Mouse (Mus musculus): ENCODE measurements around the gene Tpm1. TPM values are rescaled to one million over a fixed set of nuclear protein-coding genes. Genes with fewer than 3 reads are reported as not detected.
A peak's percentile ranks its signal among the peaks of the same experiment; 100 is the strongest.

Gene Tpm1
- total RNA-seq, 1 experiment, result 860 TPM

GRCm38 (mm10) chr9:66999698-67000097 lies 49.5 kb downstream of the Tpm1 start:
- in situ Hi-C loops (cut with MboI; ENCODE audit: low sequenced_read_pairs in 2 of 2, unreplicated experiment in 2 of 2), result no loop called here

GRCm38 (mm10) chr9:66991750-66992410 lies 57.3 kb downstream of the Tpm1 start:
- in situ Hi-C loops (cut with MboI; ENCODE audit: low sequenced_read_pairs in 2 of 2, unreplicated experiment in 2 of 2), result no loop called here
- H3K4me1 ChIP-seq (ENCODE audit: control insufficient read depth in 2 of 2, insufficient read depth in 2 of 2, low read length in 2 of 2, poor library complexity in 1 of 2), result 0 out of 4 replicates have a peak, but pooled peaks cover 0 to 2% of the 10 kb centered on the region in 2 experiments
- no peak overlapping the region for H3K27ac ChIP-seq (ENCODE audit: insufficient read depth, low read depth, low read length, poor library complexity, severe bottlenecking)
- H3K4me3 ChIP-seq (ENCODE audit: insufficient read depth in 1 of 2, low read depth in 1 of 2, low read length in 2 of 2, poor library complexity in 1 of 2, severe bottlenecking in 1 of 2), result no peak overlapping the region
- H3K36me3 ChIP-seq (ENCODE audit: control insufficient read depth, insufficient read depth, low read length, poor library complexity, severe bottlenecking), result no peaks in the 10 kb centered on the region
- H3K9me3 ChIP-seq (ENCODE audit: control insufficient read depth, insufficient read depth, low read depth, low read length), result no peaks in the 10 kb centered on the region
- DNase-seq (ENCODE audit: low read depth, low spot score), result no peak
- H3K9ac ChIP-seq (ENCODE audit: insufficient read depth, low read depth, low read length, poor library complexity, severe bottlenecking), result no peak overlapping the region
- TF ChIP-seq ZNF384 (IDR thresholded peaks at IDR 0.05; ENCODE audit: low read depth, low read length) (no peak), CHD2 (IDR thresholded peaks at IDR 0.05; ENCODE audit: low read depth, low read length) (no peak), ZC3H11A (IDR thresholded peaks at IDR 0.05; ENCODE audit: borderline replicate concordance, low read depth, low read length) (no peak), HCFC1 (IDR thresholded peaks at IDR 0.05; ENCODE audit: borderline replicate concordance, insufficient read depth, low read length) (no peak)

More at GRCm38 (mm10) chr9:66999698-67000097, 49.5 kb downstream of the Tpm1 start:
- no peaks in the 10 kb centered on the region for H3K36me3 ChIP-seq (ENCODE audit: control insufficient read depth, insufficient read depth, low read length, poor library complexity, severe bottlenecking)
- no peak for DNase-seq (ENCODE audit: low read depth, low spot score)
- peak overlapping the region; percentile 69; the same call in 1 of the 2 replicates for H3K27ac ChIP-seq (ENCODE audit: insufficient read depth, low read depth, low read length, poor library complexity, severe bottlenecking)
- H3K4me3 ChIP-seq (ENCODE audit: insufficient read depth in 1 of 2, low read depth in 1 of 2, low read length in 2 of 2, poor library complexity in 1 of 2, severe bottlenecking in 1 of 2), result no peak overlapping the region
- H3K9me3 ChIP-seq (ENCODE audit: control insufficient read depth, insufficient read depth, low read depth, low read length), result no peaks in the 10 kb centered on the region
- TF ChIP-seq HCFC1 (IDR thresholded peaks at IDR 0.05; ENCODE audit: borderline replicate concordance, insufficient read depth, low read length) (no peak), CHD2 (IDR thresholded peaks at IDR 0.05; ENCODE audit: low read depth, low read length) (no peak), MAFK (IDR thresholded peaks at IDR 0.05; ENCODE audit: insufficient read depth, low read depth, low read length) (no peak), ZNF384 (IDR thresholded peaks at IDR 0.05; ENCODE audit: low read depth, low read length) (no peak), ZC3H11A (IDR thresholded peaks at IDR 0.05; ENCODE audit: borderline replicate concordance, low read depth, low read length) (no peak)
- peak overlapping the region; percentile 20; the same call in 1 of the 2 replicates for H3K9ac ChIP-seq (ENCODE audit: insufficient read depth, low read depth, low read length, poor library complexity, severe bottlenecking)
- peaks cover 4 to 5% of the 10 kb centered on the region in 2 experiments; a peak in 2 of 4 replicates for H3K4me1 ChIP-seq (ENCODE audit: control insufficient read depth in 2 of 2, insufficient read depth in 2 of 2, low read length in 2 of 2, poor library complexity in 1 of 2)

GRCm38 (mm10) chr9:66991021-66991749 lies 58.0 kb downstream of the Tpm1 start:
- H3K27ac ChIP-seq (ENCODE audit: insufficient read depth, low read depth, low read length, poor library complexity, severe bottlenecking), result no peak overlapping the region
- no peaks in the 10 kb centered on the region for H3K9me3 ChIP-seq (ENCODE audit: control insufficient read depth, insufficient read depth, low read depth, low read length)
- H3K4me1 ChIP-seq (ENCODE audit: control insufficient read depth in 2 of 2, insufficient read depth in 2 of 2, low read length in 2 of 2, poor library complexity in 1 of 2), result no peaks in the 10 kb centered on the region
- H3K36me3 ChIP-seq (ENCODE audit: control insufficient read depth, insufficient read depth, low read length, poor library complexity, severe bottlenecking), result no peaks in the 10 kb centered on the region
- TF ChIP-seq ZC3H11A (IDR thresholded peaks at IDR 0.05; ENCODE audit: borderline replicate concordance, low read depth, low read length), result no peak
- TF ChIP-seq MAFK (IDR thresholded peaks at IDR 0.05; ENCODE audit: insufficient read depth, low read depth, low read length), result no peak
- in situ Hi-C loops (cut with MboI; ENCODE audit: low sequenced_read_pairs in 2 of 2, unreplicated experiment in 2 of 2), result no loop called here
- no peak overlapping the region for H3K4me3 ChIP-seq (ENCODE audit: insufficient read depth in 1 of 2, low read depth in 1 of 2, low read length in 2 of 2, poor library complexity in 1 of 2, severe bottlenecking in 1 of 2)
- H3K9ac ChIP-seq (ENCODE audit: insufficient read depth, low read depth, low read length, poor library complexity, severe bottlenecking), result no peak overlapping the region
- no peak for DNase-seq (ENCODE audit: low read depth, low spot score)

- DNase-seq (ENCODE audit: low read depth, low spot score), result no peak
- Histone ChIP-seq H3K4me3 (ENCODE audit: insufficient read depth in 1 of 2, low read depth in 1 of 2, low read length in 2 of 2, poor library complexity in 1 of 2, severe bottlenecking in 1 of 2) (no peak overlapping the region), H3K9me3 (ENCODE audit: control insufficient read depth, insufficient read depth, low read depth, low read length) (no peaks in the 10 kb centered on the region), H3K27ac (ENCODE audit: insufficient read depth, low read depth, low read length, poor library complexity, severe bottlenecking) (no peak overlapping the region), H3K9ac (ENCODE audit: insufficient read depth, low read depth, low read length, poor library complexity, severe bottlenecking) (no peak overlapping the region), H3K4me1 (ENCODE audit: control insufficient read depth in 2 of 2, insufficient read depth in 2 of 2, low read length in 2 of 2, poor library complexity in 1 of 2) (no peaks in the 10 kb centered on the region), H3K36me3 (ENCODE audit: control insufficient read depth, insufficient read depth, low read length, poor library complexity, severe bottlenecking) (no peaks in the 10 kb centered on the region)
- in situ Hi-C loops (cut with MboI; ENCODE audit: low sequenced_read_pairs in 2 of 2, unreplicated experiment in 2 of 2), result no loop called here
- TF ChIP-seq HCFC1 (IDR thresholded peaks at IDR 0.05; ENCODE audit: borderline replicate concordance, insufficient read depth, low read length) (no peak), MAFK (IDR thresholded peaks at IDR 0.05; ENCODE audit: insufficient read depth, low read depth, low read length) (no peak), ZNF384 (IDR thresholded peaks at IDR 0.05; ENCODE audit: low read depth, low read length) (no peak), CHD2 (IDR thresholded peaks at IDR 0.05; ENCODE audit: low read depth, low read length) (no peak), ZC3H11A (IDR thresholded peaks at IDR 0.05; ENCODE audit: borderline replicate concordance, low read depth, low read length) (no peak)
Observed at GRCm38 (mm10) chr9:66990046-66990445, 59.2 kb downstream of the Tpm1 start.
